Mouse (Mus musculus) cortical plate, adult 2 months (tissue): Measurements from ENCODE around the gene Speg.

Experiments
- CTCF ChIP-seq: fragments of 200-500 bp; IDR thresholded peaks from 2 replicates; pipeline ENCODE4 v1.5.1; 2011; ENCODE audit warnings: mild to moderate bottlenecking, control low read depth, low read length; ENCODE audit not compliant: insufficient read depth; ENCODE audit errors: extremely low read depth
- POLR2A ChIP-seq: fragments of 200-500 bp; IDR thresholded peaks from 2 replicates; pipeline ENCODE4 v1.6.1; 2011; ENCODE audit warnings: mild to moderate bottlenecking, low read length, control low read depth; ENCODE audit not compliant: insufficient read depth; ENCODE audit errors: extremely low read depth

DNA sequence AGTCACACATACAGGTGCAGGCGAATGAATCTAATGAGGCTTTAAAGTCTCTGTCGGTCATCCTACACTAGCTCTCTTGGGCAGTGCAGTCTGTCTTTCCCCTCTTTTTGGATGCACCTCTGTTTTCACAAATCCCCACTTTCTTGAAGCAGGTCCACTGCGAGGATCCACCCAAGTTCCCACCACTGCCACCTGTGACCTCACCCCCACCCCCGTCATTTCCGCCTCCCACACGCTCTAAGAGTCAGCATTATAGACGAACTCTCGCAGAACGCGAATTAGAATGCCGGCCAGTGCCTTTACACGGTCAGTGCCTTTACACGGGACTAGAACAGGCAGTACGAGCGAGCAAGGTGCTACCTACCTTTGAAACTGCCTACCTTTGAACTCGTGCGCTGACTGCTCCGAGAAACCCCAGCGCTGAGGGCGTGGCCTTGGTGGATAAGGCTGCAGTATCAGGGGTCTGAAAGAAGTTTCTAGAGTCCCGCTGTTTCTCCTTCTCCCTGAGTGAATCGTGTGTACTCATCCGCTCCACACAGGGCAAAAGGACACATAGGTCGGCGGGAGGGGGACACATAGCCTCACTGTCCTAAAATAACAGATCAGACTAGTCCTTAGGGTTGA, 5.6 kb upstream of the Speg start:
- TF ChIP-seq CTCF (no peak), POLR2A (no peak)
